In the genomic region with DNA sequence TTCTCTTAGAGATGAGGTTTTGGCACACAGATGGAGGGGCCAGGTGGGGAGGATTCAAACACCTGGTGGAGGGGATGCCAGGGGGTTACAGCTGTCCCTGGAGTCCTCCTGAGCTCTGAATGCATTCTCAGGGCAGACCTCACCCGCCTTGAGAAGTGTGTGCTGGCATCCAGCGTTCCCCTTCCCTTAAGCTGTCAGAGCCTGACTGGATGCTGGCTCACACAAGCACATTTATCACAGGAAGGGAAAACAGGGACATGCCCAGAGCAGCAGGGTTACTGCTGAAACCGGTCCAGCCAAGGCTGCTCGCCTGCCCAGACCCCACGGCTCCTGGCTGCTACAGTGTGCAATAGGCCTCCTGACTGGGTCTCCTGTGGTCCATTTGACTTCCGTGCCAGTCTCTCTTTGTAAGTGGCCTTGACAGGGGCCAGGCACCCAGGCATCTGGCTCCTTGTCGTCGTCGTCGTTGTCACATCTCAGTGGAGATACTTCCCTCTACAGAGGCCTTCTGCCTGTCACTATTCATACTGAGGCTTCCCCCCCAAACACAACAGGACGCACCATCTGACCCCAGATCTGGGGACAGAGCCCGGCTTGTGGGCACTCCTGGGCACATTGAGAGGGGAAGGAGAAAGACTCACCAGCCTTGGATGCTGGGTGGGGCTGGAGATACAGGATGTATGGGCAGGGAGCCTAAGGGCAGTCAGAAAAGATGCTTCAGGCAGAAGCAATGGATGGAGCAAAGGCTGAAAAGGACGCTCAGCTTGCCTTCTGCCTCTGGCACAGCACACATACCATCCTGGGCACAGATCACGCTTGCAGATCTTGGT, we compare ENCODE assay signal across 8 mouse cellular contexts. TPM values are rescaled to one million over a fixed set of nuclear protein-coding genes. Genes with fewer than 3 reads are reported as not detected.
DNase-seq lines count a peak whose midpoint lies in the region; ATAC-seq and TF ChIP-seq lines count a peak whose summit lies in the region.
"Had no signal": no experiment of that assay in that cellular context is flagged by ENCODE, and none has a peak within 500 bp of the region (broad histone marks: within the 10 kb centered on the region; RNA-seq: fewer than 3 reads in every experiment).

No protein-coding gene starts in this region.

- WGBS in forebrain, postnatal 0 days = 45% methylated on average over 14 of the region's 14 CpGs
- 34% methylated on average over 14 of the region's 14 CpGs for WGBS in liver, embryonic 11.5 days
- WGBS in neural tube, embryonic 14.5 days = 48% methylated on average over 14 of the region's 14 CpGs

- ATAC-seq in forebrain, postnatal 0 days = peak; percentile 84
- no peak; the same call in 1 of the 2 replicates for ATAC-seq in liver, embryonic 11.5 days (replicated peaks; ENCODE audit: low FRiP score)
- ATAC-seq in neural tube, embryonic 14.5 days (ENCODE audit: low read depth) = peak; percentile 57

- peak; percentile 30 for DNase-seq in A20 (ENCODE audit: low read depth, low spot score)
- DNase-seq in brain, adult 2 months (ENCODE audit: low read depth, low spot score) = peak; percentile 76
- DNase-seq in forebrain, postnatal 0 days = peak; percentile 69
- no peak for DNase-seq in liver, embryonic 11.5 days (ENCODE audit: low spot score)
- DNase-seq in embryo, embryonic 11 days = no peak
- DNase-seq in T-cell, adult 2 months (ENCODE audit: low spot score) = no peak

- H3K36me3 ChIP-seq in forebrain, postnatal 0 days (ENCODE audit: insufficient read depth) = no peaks in the 10 kb centered on the region
- no peaks in the 10 kb centered on the region for H3K36me3 ChIP-seq in liver, embryonic 11.5 days (ENCODE audit: control insufficient read depth, insufficient read depth, low read length)
- H3K36me3 ChIP-seq in neural tube, embryonic 14.5 days (ENCODE audit: control insufficient read depth, insufficient read depth, low read length) = no peaks in the 10 kb centered on the region

- no peak overlapping the region for H3K4me3 ChIP-seq in forebrain, postnatal 0 days (ENCODE audit: low read depth, low read length)
- H3K4me3 ChIP-seq in liver, embryonic 11.5 days (ENCODE audit: low read depth, low read length) = peak overlapping the region; percentile 30
- H3K4me3 ChIP-seq in neural tube, embryonic 14.5 days (ENCODE audit: low read depth, low read length) = no peak overlapping the region

- peak overlapping the region; percentile 37 for H3K9ac ChIP-seq in forebrain, postnatal 0 days
- no peak overlapping the region for H3K9ac ChIP-seq in liver, embryonic 11.5 days (ENCODE audit: low read depth, low read length)
- H3K9ac ChIP-seq in neural tube, embryonic 14.5 days (replicated peaks; ENCODE audit: low read depth, low read length) = peak overlapping the region; percentile 21; the same call in 1 of the 2 replicates

- peaks cover 20% of the 10 kb centered on the region; the same call in 1 of the 2 replicates for H3K4me1 ChIP-seq in forebrain, postnatal 0 days (ENCODE audit: insufficient read depth)
- H3K4me1 ChIP-seq in liver, embryonic 11.5 days (replicated peaks; ENCODE audit: control insufficient read depth, insufficient read depth, low read length) = peaks cover 36% of the 10 kb centered on the region
- peaks cover 20% of the 10 kb centered on the region for H3K4me1 ChIP-seq in neural tube, embryonic 14.5 days (ENCODE audit: control insufficient read depth, insufficient read depth, low read length)

- no peak for TF ChIP-seq CTCF in forebrain, postnatal 0 days (IDR thresholded peaks at IDR 0.05; ENCODE audit: low read depth)

- no peaks in the 10 kb centered on the region for H3K9me3 ChIP-seq in forebrain, postnatal 0 days (ENCODE audit: low read length)
- H3K9me3 ChIP-seq in liver, embryonic 11.5 days (ENCODE audit: control insufficient read depth, low read length) = no peaks in the 10 kb centered on the region
- no peaks in the 10 kb centered on the region for H3K9me3 ChIP-seq in neural tube, embryonic 14.5 days (ENCODE audit: control insufficient read depth, low read length)

- no peaks in the 10 kb centered on the region for H3K27me3 ChIP-seq in forebrain, postnatal 0 days (ENCODE audit: insufficient read depth, low read length)
- H3K27me3 ChIP-seq in liver, embryonic 11.5 days (replicated peaks; ENCODE audit: control insufficient read depth, insufficient read depth, low read length) = peaks cover 41% of the 10 kb centered on the region
- no peaks in the 10 kb centered on the region for H3K27me3 ChIP-seq in neural tube, embryonic 14.5 days (ENCODE audit: control insufficient read depth, insufficient read depth, low read length)

- peak overlapping the region; percentile 80 for H3K27ac ChIP-seq in forebrain, postnatal 0 days (ENCODE audit: low read depth, low read length)
- H3K27ac ChIP-seq in liver, embryonic 11.5 days (ENCODE audit: low read depth, low read length) = peak overlapping the region; percentile 14; the same call in 1 of the 2 replicates
- peak overlapping the region; percentile 75 for H3K27ac ChIP-seq in neural tube, embryonic 14.5 days (ENCODE audit: low read depth, low read length)
- H3K27ac ChIP-seq: kidney, postnatal 0 days had no signal

- H3K4me2 ChIP-seq in forebrain, postnatal 0 days (ENCODE audit: low read depth) = peak overlapping the region; percentile 48
- H3K4me2 ChIP-seq in liver, embryonic 11.5 days = peak overlapping the region; percentile 67
- H3K4me2 ChIP-seq in neural tube, embryonic 14.5 days (ENCODE audit: low read depth, low read length) = peak overlapping the region; percentile 26; the same call in 1 of the 2 replicates

RNA-seq across cellular contexts. Expression of gene Cbfa2t3, which starts 22.1 kb away (rescaled TPM):
- 4.5 and 5.6 TPM in 2 replicates for total RNA-seq in forebrain, postnatal 0 days (2014; rRNA removed)
- 4.9 and 9.5 TPM in 2 replicates for polyA plus RNA-seq in forebrain, postnatal 0 days (2015; fragmentation: Nextera tagmentation; extraction: Ambion mirVana)
- 13.8 and 14.4 TPM in 2 replicates for polyA plus RNA-seq in liver, embryonic 11.5 days (2014; fragmentation: Nextera tagmentation; extraction: Ambion mirVana)
- 23.5 and 23.9 TPM in 2 replicates for polyA plus RNA-seq in neural tube, embryonic 14.5 days (2014; fragmentation: Nextera tagmentation; extraction: Ambion mirVana)

RNA-seq across cellular contexts. Expression of gene Acsf3, which starts 54.3 kb away (rescaled TPM):
- 18.5 and 25.6 TPM in 2 replicates for total RNA-seq in forebrain, postnatal 0 days (2014; rRNA removed)
- polyA plus RNA-seq in forebrain, postnatal 0 days (2015; fragmentation: Nextera tagmentation; extraction: Ambion mirVana) = 13.2 and 16.9 TPM in 2 replicates
- polyA plus RNA-seq in liver, embryonic 11.5 days (2014; fragmentation: Nextera tagmentation; extraction: Ambion mirVana) = 16.6 and 18.8 TPM in 2 replicates
- 16.2 and 16.3 TPM in 2 replicates for polyA plus RNA-seq in neural tube, embryonic 14.5 days (2014; fragmentation: Nextera tagmentation; extraction: Ambion mirVana)

Comparison
In these comparisons a context has a peak if more than half of its experiments do, and no peak if none do; other contexts are left out.
1. DNase-seq: peak in A20 (single experiment), brain, adult 2 months (single experiment) and forebrain, postnatal 0 days (single experiment); none in liver, embryonic 11.5 days (single experiment), embryo, embryonic 11 days (single experiment) and T-cell, adult 2 months (single experiment).
2. H3K27ac ChIP-seq: peak in every context shown above with its lines; median percentile 80 in forebrain, postnatal 0 days; 75 in neural tube, embryonic 14.5 days; 14 in liver, embryonic 11.5 days.
3. Peak in every context shown above with its lines, with median percentiles within 50 percentile points of each other: H3K4me2 ChIP-seq.